Mouse (Mus musculus) cerebellum, adult 2 months (tissue): ENCODE measurements around the gene Fbxl22.

ENCODE experiments used
- CTCF ChIP-seq: fragments of 200-500 bp; IDR thresholded peaks from 2 replicates; pipeline ENCODE4 v1.5.1; 2011; ENCODE audit warnings: low read depth, mild to moderate bottlenecking, control low read depth, low read length, moderate library complexity, borderline replicate concordance; ENCODE audit not compliant: insufficient read depth
- POLR2A ChIP-seq: fragments of 200-500 bp; IDR thresholded peaks from 2 replicates; pipeline ENCODE4 v1.6.1; 2011; ENCODE audit warnings: low read length, control low read depth, borderline replicate concordance; ENCODE audit not compliant: insufficient read depth

- no peak for TF ChIP-seq POLR2A
- TF ChIP-seq CTCF: no peak
These were observed 4.5 kb upstream of the Fbxl22 start for GRCm38 (mm10) chr9:66518901-66519300.
